Mouse (Mus musculus): ENCODE measurements around the gene Krt12. TPM values are rescaled to one million over a fixed set of nuclear protein-coding genes. Genes with fewer than 3 reads are reported as not detected.

Gene Krt12
- total and polyA plus RNA-seq, 3 experiments = not detected

GRCm38 (mm10) chr11:99385813-99386721, 36.0 kb downstream of the Krt12 start:
- peak; percentile 80 for ATAC-seq (ENCODE audit: extremely low read depth, insufficient number of reproducible peaks, low FRiP score, poor library complexity, severe bottlenecking)

GRCm38 (mm10) chr11:99379568-99379967, 42.5 kb downstream of the Krt12 start:
- ATAC-seq (ENCODE audit: extremely low read depth, insufficient number of reproducible peaks, low FRiP score, poor library complexity, severe bottlenecking) (peak; percentile 68), DNase-seq (ENCODE audit: low spot score) (peak; percentile 34)
- Histone ChIP-seq H3K9me3 (replicated peaks) (no peaks in the 10 kb centered on the region), H3K27me3 (ENCODE audit: insufficient read depth, low read length) (peaks cover 1% of the 10 kb centered on the region; the same call in 1 of the 2 replicates), H3K4me1 (ENCODE audit: insufficient read depth, low read depth, low read length) (peaks cover 5% of the 10 kb centered on the region), H3K36me3 (replicated peaks) (no peaks in the 10 kb centered on the region), H3K4me3 (ENCODE audit: low read depth, low read length) (no peak overlapping the region)
- TF ChIP-seq CTCF (IDR thresholded peaks at IDR 0.05; ENCODE audit: low read depth, low read length) (peak; percentile 84), TAL1 (conservative IDR thresholded peaks at IDR 0.05; ENCODE audit: low read depth, low read length) (no peak)

More at GRCm38 (mm10) chr11:99385813-99386721, 36.0 kb downstream of the Krt12 start:
- DNase-seq (ENCODE audit: low spot score) = peak; percentile 72
- peaks cover 19% of the 10 kb centered on the region for H3K36me3 ChIP-seq (replicated peaks)
- H3K4me1 ChIP-seq (ENCODE audit: insufficient read depth, low read depth, low read length) = peaks cover 24% of the 10 kb centered on the region
- no peaks in the 10 kb centered on the region for H3K27me3 ChIP-seq (ENCODE audit: insufficient read depth, low read length)
- H3K4me3 ChIP-seq (ENCODE audit: low read depth, low read length) = peak overlapping the region; percentile 74
- no peaks in the 10 kb centered on the region for H3K9me3 ChIP-seq (replicated peaks)
- TF ChIP-seq POLR2AphosphoS5 (IDR thresholded peaks at IDR 0.05; ENCODE audit: insufficient replicate concordance, low read depth, low read length) (no peak), TAL1 (conservative IDR thresholded peaks at IDR 0.05; ENCODE audit: low read depth, low read length) (no peak), CTCF (IDR thresholded peaks at IDR 0.05; ENCODE audit: low read depth, low read length) (no peak), GATA1 (IDR thresholded peaks at IDR 0.05; ENCODE audit: borderline replicate concordance, low read length) (no peak), GATA2 (IDR thresholded peaks at IDR 0.05; ENCODE audit: borderline replicate concordance, low read depth, low read length) (no peak)

GRCm38 (mm10) chr11:99374803-99375202, 47.3 kb downstream of the Krt12 start, which contains the start of gene Krt28:
Gene Krt28, minus strand, starts transcription at chr11:99374903.
- Histone ChIP-seq H3K9me3 (replicated peaks) (no peaks in the 10 kb centered on the region), H3K36me3 (replicated peaks) (no peaks in the 10 kb centered on the region), H3K4me3 (ENCODE audit: low read depth, low read length) (no peak within 1 kb of the TSS), H3K4me1 (ENCODE audit: insufficient read depth, low read depth, low read length) (no peaks in the 10 kb centered on the region), H3K27me3 (ENCODE audit: insufficient read depth, low read length) (peaks cover 10% of the 10 kb centered on the region; the same call in 1 of the 2 replicates)
- no peak for ATAC-seq (ENCODE audit: extremely low read depth, insufficient number of reproducible peaks, low FRiP score, poor library complexity, severe bottlenecking)
- TF ChIP-seq GATA2 (IDR thresholded peaks at IDR 0.05; ENCODE audit: borderline replicate concordance, low read depth, low read length) (no peak), GATA1 (IDR thresholded peaks at IDR 0.05; ENCODE audit: borderline replicate concordance, low read length) (no peak), TAL1 (conservative IDR thresholded peaks at IDR 0.05; ENCODE audit: low read depth, low read length) (no peak), CTCF (IDR thresholded peaks at IDR 0.05; ENCODE audit: low read depth, low read length) (no peak), POLR2AphosphoS5 (IDR thresholded peaks at IDR 0.05; ENCODE audit: insufficient replicate concordance, low read depth, low read length) (no peak)
- DNase-seq (ENCODE audit: low spot score) = no peak

GRCm38 (mm10) chr11:99369853-99370451, 52.1 kb downstream of the Krt12 start:
- Histone ChIP-seq H3K4me1 (ENCODE audit: insufficient read depth, low read depth, low read length) (no peaks in the 10 kb centered on the region), H3K27me3 (ENCODE audit: insufficient read depth, low read length) (peaks cover 10% of the 10 kb centered on the region; the same call in 1 of the 2 replicates), H3K36me3 (replicated peaks) (no peaks in the 10 kb centered on the region), H3K4me3 (ENCODE audit: low read depth, low read length) (no peak overlapping the region), H3K9me3 (replicated peaks) (no peaks in the 10 kb centered on the region)
- DNase-seq (ENCODE audit: low spot score) (no peak), ATAC-seq (ENCODE audit: extremely low read depth, insufficient number of reproducible peaks, low FRiP score, poor library complexity, severe bottlenecking) (no peak)
- TF ChIP-seq TAL1 (conservative IDR thresholded peaks at IDR 0.05; ENCODE audit: low read depth, low read length) (no peak), POLR2AphosphoS5 (IDR thresholded peaks at IDR 0.05; ENCODE audit: insufficient replicate concordance, low read depth, low read length) (no peak), GATA2 (IDR thresholded peaks at IDR 0.05; ENCODE audit: borderline replicate concordance, low read depth, low read length) (no peak), CTCF (IDR thresholded peaks at IDR 0.05; ENCODE audit: low read depth, low read length) (no peak), GATA1 (IDR thresholded peaks at IDR 0.05; ENCODE audit: borderline replicate concordance, low read length) (no peak)

- TF ChIP-seq TAL1 (conservative IDR thresholded peaks at IDR 0.05; ENCODE audit: low read depth, low read length) (no peak), CTCF (IDR thresholded peaks at IDR 0.05; ENCODE audit: low read depth, low read length) (no peak), GATA1 (IDR thresholded peaks at IDR 0.05; ENCODE audit: borderline replicate concordance, low read length) (no peak)
- Histone ChIP-seq H3K9me3 (replicated peaks) (no peaks in the 10 kb centered on the region), H3K4me3 (ENCODE audit: low read depth, low read length) (no peak overlapping the region), H3K36me3 (replicated peaks) (no peaks in the 10 kb centered on the region), H3K4me1 (ENCODE audit: insufficient read depth, low read depth, low read length) (no peaks in the 10 kb centered on the region), H3K27me3 (ENCODE audit: insufficient read depth, low read length) (peaks cover 8% of the 10 kb centered on the region; the same call in 1 of the 2 replicates)
- DNase-seq (ENCODE audit: low spot score) (no peak), ATAC-seq (ENCODE audit: extremely low read depth, insufficient number of reproducible peaks, low FRiP score, poor library complexity, severe bottlenecking) (no peak; the same call in 1 of the 2 replicates)
Observed at GRCm38 (mm10) chr11:99369229-99369628, 52.8 kb downstream of the Krt12 start.

GRCm38 (mm10) chr11:99366791-99367190, 55.3 kb downstream of the Krt12 start:
- ATAC-seq (ENCODE audit: extremely low read depth, insufficient number of reproducible peaks, low FRiP score, poor library complexity, severe bottlenecking) (0 out of 2 replicates have a peak, but pooled peaks have one; percentile 22), DNase-seq (ENCODE audit: low spot score) (no peak)
- no peaks in the 10 kb centered on the region for H3K36me3 ChIP-seq (replicated peaks)
- peaks cover 8% of the 10 kb centered on the region; the same call in 1 of the 2 replicates for H3K27me3 ChIP-seq (ENCODE audit: insufficient read depth, low read length)
- H3K4me3 ChIP-seq (ENCODE audit: low read depth, low read length) = no peak overlapping the region
- H3K4me1 ChIP-seq (ENCODE audit: insufficient read depth, low read depth, low read length) = no peaks in the 10 kb centered on the region
- no peaks in the 10 kb centered on the region for H3K9me3 ChIP-seq (replicated peaks)
- TF ChIP-seq POLR2AphosphoS5 (IDR thresholded peaks at IDR 0.05; ENCODE audit: insufficient replicate concordance, low read depth, low read length) (no peak), GATA2 (IDR thresholded peaks at IDR 0.05; ENCODE audit: borderline replicate concordance, low read depth, low read length) (no peak), GATA1 (IDR thresholded peaks at IDR 0.05; ENCODE audit: borderline replicate concordance, low read length) (no peak), TAL1 (conservative IDR thresholded peaks at IDR 0.05; ENCODE audit: low read depth, low read length) (no peak), CTCF (IDR thresholded peaks at IDR 0.05; ENCODE audit: low read depth, low read length) (no peak)

Other genes starting within 250 kb of the Krt12 start
Only the 20 nearest of the 30 such genes appear.
- gene Krt222, start 178.2 kb downstream of the Krt12 start, total RNA-seq (2014; fragmentation: Nextera tagmentation) = not detected in 2 replicates
- gene Krt222, start 178.2 kb downstream of the Krt12 start, total RNA-seq (2017) = 0.05 and 0.17 TPM in 2 replicates
- gene Krt222, start 178.2 kb downstream of the Krt12 start, polyA plus RNA-seq (2012) = not detected in 2 replicates
- gene Krt24, start 137.0 kb downstream of the Krt12 start, total RNA-seq (2014; fragmentation: Nextera tagmentation) = not detected in 2 replicates
- not detected in 2 replicates for gene Krt24, start 137.0 kb downstream of the Krt12 start, total RNA-seq (2017)
- not detected in 2 replicates for gene Krt24, start 137.0 kb downstream of the Krt12 start, polyA plus RNA-seq (2012)
- not detected in 2 replicates for gene Krt25, start 99.3 kb downstream of the Krt12 start, total RNA-seq (2014; fragmentation: Nextera tagmentation)
- gene Krt25, start 99.3 kb downstream of the Krt12 start, total RNA-seq (2017) = not detected in 2 replicates
- not detected in 2 replicates for gene Krt25, start 99.3 kb downstream of the Krt12 start, polyA plus RNA-seq (2012)
- not detected in 2 replicates for gene Krt26, start 84.3 kb downstream of the Krt12 start, total RNA-seq (2014; fragmentation: Nextera tagmentation)
- gene Krt26, start 84.3 kb downstream of the Krt12 start, total RNA-seq (2017) = 0.06 and 0.11 TPM in 2 replicates
- gene Krt26, start 84.3 kb downstream of the Krt12 start, polyA plus RNA-seq (2012) = not detected in 2 replicates
- not detected in 2 replicates for gene Krt27, start 71.2 kb downstream of the Krt12 start, total RNA-seq (2014; fragmentation: Nextera tagmentation)
- gene Krt27, start 71.2 kb downstream of the Krt12 start, total RNA-seq (2017) = not detected in 2 replicates
- not detected in 2 replicates for gene Krt27, start 71.2 kb downstream of the Krt12 start, polyA plus RNA-seq (2012)
- gene Krt28, start 47.4 kb downstream of the Krt12 start, total RNA-seq (2014; fragmentation: Nextera tagmentation) = not detected in 2 replicates
- 0.11 TPM in 1 of 2 replicates, not detected in the other for gene Krt28, start 47.4 kb downstream of the Krt12 start, total RNA-seq (2017)
- not detected in 2 replicates for gene Krt28, start 47.4 kb downstream of the Krt12 start, polyA plus RNA-seq (2012)
- gene Krt10, start 32.9 kb downstream of the Krt12 start, total RNA-seq (2014; fragmentation: Nextera tagmentation) = 5.6 and 8.6 TPM in 2 replicates
- 1.7 and 2.0 TPM in 2 replicates for gene Krt10, start 32.9 kb downstream of the Krt12 start, total RNA-seq (2017)
- 8.5 and 12.5 TPM in 2 replicates for gene Krt10, start 32.9 kb downstream of the Krt12 start, polyA plus RNA-seq (2012)
- not detected in 2 replicates for gene Krt20, start 15.9 kb upstream of the Krt12 start, total RNA-seq (2014; fragmentation: Nextera tagmentation)
- not detected in 2 replicates for gene Krt20, start 15.9 kb upstream of the Krt12 start, total RNA-seq (2017)
- not detected in 2 replicates for gene Krt20, start 15.9 kb upstream of the Krt12 start, polyA plus RNA-seq (2012)
- not detected in 2 replicates for gene Krt23, start 70.9 kb upstream of the Krt12 start, total RNA-seq (2014; fragmentation: Nextera tagmentation)
- not detected in 2 replicates for gene Krt23, start 70.9 kb upstream of the Krt12 start, total RNA-seq (2017)
- not detected in 2 replicates for gene Krt23, start 70.9 kb upstream of the Krt12 start, polyA plus RNA-seq (2012)
- gene Krt39, start 99.1 kb upstream of the Krt12 start, total RNA-seq (2014; fragmentation: Nextera tagmentation) = not detected in 2 replicates
- gene Krt39, start 99.1 kb upstream of the Krt12 start, total RNA-seq (2017) = 0.05 TPM in 1 of 2 replicates, not detected in the other
- not detected in 2 replicates for gene Krt39, start 99.1 kb upstream of the Krt12 start, polyA plus RNA-seq (2012)
- not detected in 2 replicates for gene Krt40, start 120.9 kb upstream of the Krt12 start, total RNA-seq (2014; fragmentation: Nextera tagmentation)
- gene Krt40, start 120.9 kb upstream of the Krt12 start, total RNA-seq (2017) = 0.16 TPM in 1 of 2 replicates, not detected in the other
- gene Krt40, start 120.9 kb upstream of the Krt12 start, polyA plus RNA-seq (2012) = not detected in 2 replicates
- gene Krtap3-3, start 128.6 kb upstream of the Krt12 start, total RNA-seq (2014; fragmentation: Nextera tagmentation) = not detected in 2 replicates
- not detected in 2 replicates for gene Krtap3-3, start 128.6 kb upstream of the Krt12 start, total RNA-seq (2017)
- gene Krtap3-3, start 128.6 kb upstream of the Krt12 start, polyA plus RNA-seq (2012) = not detected in 2 replicates
- gene Krtap3-2, start 134.6 kb upstream of the Krt12 start, total RNA-seq (2014; fragmentation: Nextera tagmentation) = not detected in 2 replicates
- gene Krtap3-2, start 134.6 kb upstream of the Krt12 start, total RNA-seq (2017) = 0.16 and 0.23 TPM in 2 replicates
- gene Krtap3-2, start 134.6 kb upstream of the Krt12 start, polyA plus RNA-seq (2012) = not detected in 2 replicates
- gene Gm11939, start 137.2 kb upstream of the Krt12 start, total RNA-seq (2014; fragmentation: Nextera tagmentation) = not detected in 2 replicates
- not detected in 2 replicates for gene Gm11939, start 137.2 kb upstream of the Krt12 start, total RNA-seq (2017)
- not detected in 2 replicates for gene Gm11939, start 137.2 kb upstream of the Krt12 start, polyA plus RNA-seq (2012)
- not detected in 2 replicates for gene Krtap3-1, start 144.4 kb upstream of the Krt12 start, total RNA-seq (2014; fragmentation: Nextera tagmentation)
- not detected in 2 replicates for gene Krtap3-1, start 144.4 kb upstream of the Krt12 start, total RNA-seq (2017)
- not detected in 2 replicates for gene Krtap3-1, start 144.4 kb upstream of the Krt12 start, polyA plus RNA-seq (2012)
- gene Krtap1-5, start 158.8 kb upstream of the Krt12 start, total RNA-seq (2014; fragmentation: Nextera tagmentation) = not detected in 2 replicates
- 0.11 and 0.12 TPM in 2 replicates for gene Krtap1-5, start 158.8 kb upstream of the Krt12 start, total RNA-seq (2017)
- gene Krtap1-5, start 158.8 kb upstream of the Krt12 start, polyA plus RNA-seq (2012) = not detected in 2 replicates
- gene Krtap1-4, start 161.4 kb upstream of the Krt12 start, total RNA-seq (2014; fragmentation: Nextera tagmentation) = not detected in 2 replicates
- gene Krtap1-4, start 161.4 kb upstream of the Krt12 start, total RNA-seq (2017) = 0.41 TPM in 1 of 2 replicates, not detected in the other
- not detected in 2 replicates for gene Krtap1-4, start 161.4 kb upstream of the Krt12 start, polyA plus RNA-seq (2012)
- gene Krtap1-3, start 169.1 kb upstream of the Krt12 start, total RNA-seq (2014; fragmentation: Nextera tagmentation) = not detected in 2 replicates
- not detected in 2 replicates for gene Krtap1-3, start 169.1 kb upstream of the Krt12 start, total RNA-seq (2017)
- gene Krtap1-3, start 169.1 kb upstream of the Krt12 start, polyA plus RNA-seq (2012) = not detected in 2 replicates
- gene Krtap9-3, start 175.8 kb upstream of the Krt12 start, total RNA-seq (2014; fragmentation: Nextera tagmentation) = not detected in 2 replicates
- 0.49 TPM in 1 of 2 replicates, not detected in the other for gene Krtap9-3, start 175.8 kb upstream of the Krt12 start, total RNA-seq (2017)
- gene Krtap9-3, start 175.8 kb upstream of the Krt12 start, polyA plus RNA-seq (2012) = not detected in 2 replicates
- not detected in 2 replicates for gene Gm11938, start 181.0 kb upstream of the Krt12 start, total RNA-seq (2014; fragmentation: Nextera tagmentation)
- gene Gm11938, start 181.0 kb upstream of the Krt12 start, total RNA-seq (2017) = not detected in 2 replicates
- not detected in 2 replicates for gene Gm11938, start 181.0 kb upstream of the Krt12 start, polyA plus RNA-seq (2012)